8 mouse cellular contexts compared by ENCODE assay signal in the genomic region with DNA sequence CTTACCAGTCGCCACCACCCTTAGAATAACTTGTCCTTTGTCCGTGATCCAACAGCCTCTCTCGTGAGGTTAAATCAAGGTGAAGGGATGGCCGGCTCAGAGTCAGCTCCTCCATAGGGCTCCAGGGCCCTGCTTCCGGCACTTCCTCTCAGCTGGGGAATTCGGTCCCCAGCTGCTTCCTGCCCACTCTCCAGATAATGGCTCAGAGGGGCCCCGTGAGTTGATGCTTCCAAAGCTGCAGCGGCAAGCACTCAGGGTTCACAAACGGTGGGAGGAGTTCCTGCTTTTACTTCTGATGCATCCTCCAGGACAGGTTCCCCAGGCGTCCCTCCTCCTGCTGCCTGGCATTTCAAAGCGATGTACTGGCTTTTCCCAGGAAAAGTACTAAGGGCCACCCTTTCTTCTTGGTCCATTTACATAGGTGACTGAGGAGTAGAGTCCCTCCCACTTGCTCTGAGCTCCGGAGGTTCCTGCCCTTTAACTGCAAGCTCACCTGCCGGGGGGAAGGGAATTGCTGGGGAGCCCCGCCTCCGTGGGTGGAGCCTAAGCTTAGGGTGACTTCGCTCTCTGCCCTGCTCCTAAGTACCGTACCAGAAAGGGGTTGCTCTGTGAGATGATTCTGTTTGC.
DNase-seq lines count a peak whose midpoint lies in the region; ATAC-seq lines count a peak whose summit lies in the region.

No protein-coding gene starts in this region.

- H3K9ac ChIP-seq in embryonic facial prominence, embryonic 12.5 days = no peak overlapping the region

- peak overlapping the region; percentile 22 for H3K4me2 ChIP-seq in embryonic facial prominence, embryonic 12.5 days (replicated peaks)

- no peak overlapping the region for H3K27ac ChIP-seq in embryonic facial prominence, embryonic 12.5 days

- 8% methylated on average over 17 of the region's 17 CpGs for WGBS in embryonic facial prominence, embryonic 12.5 days

- intact Hi-C loops in heart, postnatal 14 days (cut with DNase I) = no loop called here

- 0 out of 2 replicates have a peak overlapping the region, but pooled peaks have one; percentile 4 for H3K4me3 ChIP-seq in embryonic facial prominence, embryonic 12.5 days

- H3K27me3 ChIP-seq in embryonic facial prominence, embryonic 12.5 days = no peaks in the 10 kb centered on the region

- ATAC-seq in embryonic facial prominence, embryonic 12.5 days (ENCODE audit: insufficient number of reproducible peaks, insufficient read depth, low FRiP score, low TSS enrichment) = peak; percentile 64
- ATAC-seq in megakaryocyte progenitor cell, adult 5-6 weeks (replicated peaks; ENCODE audit: poor library complexity) = peak; percentile 61

- no peaks in the 10 kb centered on the region; the same call in 1 of the 2 replicates for H3K36me3 ChIP-seq in embryonic facial prominence, embryonic 12.5 days

- no peaks in the 10 kb centered on the region for H3K9me3 ChIP-seq in embryonic facial prominence, embryonic 12.5 days

- H3K4me1 ChIP-seq in embryonic facial prominence, embryonic 12.5 days = peaks cover 16% of the 10 kb centered on the region

- peak; percentile 98 for DNase-seq in ES-CJ7 (ENCODE audit: low read depth, low spot score)
- peak; percentile 39 to 57 for DNase-seq in heart, postnatal 14 days
- peak; percentile 91 to 92 for DNase-seq in kidney, postnatal 36 days
- DNase-seq in thymus, postnatal 25 days = peak; percentile 9
- DNase-seq in frontal cortex, postnatal 25 days (ENCODE audit: low spot score in 2 of 2) = no peak
- DNase-seq in gastrocnemius, postnatal 25 days = no peak

Comparison
In these comparisons a context has a peak if more than half of its experiments do, and no peak if none do; other contexts are left out.
1. DNase-seq: peak in ES-CJ7 (single experiment), heart, postnatal 14 days (2 of 2), kidney, postnatal 36 days (2 of 2) and thymus, postnatal 25 days (single experiment); none in frontal cortex, postnatal 25 days (0 of 2) and gastrocnemius, postnatal 25 days (single experiment).